Mouse (Mus musculus): ENCODE data around the gene Clybl. TPM values are rescaled to one million over a fixed set of nuclear protein-coding genes. Genes with fewer than 3 reads are reported as not detected.

The Clybl gene
- polyA plus RNA-seq, 1 experiment from 2014 or later, result 20.7 TPM

DNA sequence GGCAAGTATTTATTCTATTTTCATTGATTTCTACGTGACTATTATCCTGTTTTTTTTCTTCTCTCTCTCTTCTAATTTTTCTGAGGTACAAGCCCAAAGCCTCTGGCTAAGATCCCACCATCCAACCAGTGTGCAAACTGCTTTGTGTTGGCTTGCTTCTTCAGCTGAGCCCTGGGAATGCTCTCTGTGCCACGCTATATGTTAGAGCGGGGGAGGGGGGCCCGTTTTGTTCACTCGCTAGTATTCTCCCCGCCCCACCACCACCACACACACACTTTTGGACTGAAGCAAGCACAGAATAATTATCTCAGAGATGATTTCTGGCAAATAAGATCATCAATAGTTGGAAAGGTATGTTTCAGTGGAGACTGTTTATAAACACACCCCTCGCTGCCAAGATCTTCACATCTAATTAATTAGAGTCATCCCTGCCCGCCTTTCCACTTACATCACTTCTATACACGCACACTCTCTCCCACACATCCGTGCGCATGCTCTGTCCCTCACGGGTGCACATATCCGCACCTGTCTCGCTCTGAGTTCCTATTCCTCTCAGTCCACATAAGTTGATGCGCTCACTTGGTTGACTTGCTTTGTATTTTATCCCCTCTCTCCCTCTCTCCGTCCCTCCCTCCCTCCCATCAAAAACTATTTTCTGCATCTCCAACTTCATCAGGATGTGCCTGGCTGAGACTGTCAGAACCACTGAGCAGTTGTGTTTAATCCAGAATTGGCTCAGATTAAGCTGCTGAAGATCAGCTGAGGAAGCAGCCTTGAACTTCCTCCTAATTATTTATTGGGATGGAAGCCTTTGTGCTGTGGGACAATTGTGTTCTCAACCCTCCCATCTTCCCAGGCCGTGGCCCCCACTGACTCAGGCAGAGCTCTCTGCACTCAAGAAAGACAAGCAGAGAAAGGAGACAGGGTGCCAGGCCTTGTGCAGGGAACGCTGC lies 163.0 kb downstream of the Clybl start:
- Histone ChIP-seq H3K9ac (no peak overlapping the region), H3K4me3 (ENCODE audit: low read depth, low read length) (no peak overlapping the region), H3K36me3 (ENCODE audit: insufficient read depth) (no peaks in the 10 kb centered on the region), H3K9me3 (ENCODE audit: low read depth, low read length) (no peaks in the 10 kb centered on the region), H3K27me3 (ENCODE audit: insufficient read depth, low read length) (no peaks in the 10 kb centered on the region), H3K4me1 (ENCODE audit: insufficient read depth) (no peaks in the 10 kb centered on the region), H3K27ac (ENCODE audit: low read depth) (no peak overlapping the region), H3K4me2 (no peak overlapping the region)
- no peak for TF ChIP-seq CTCF (IDR thresholded peaks at IDR 0.05; ENCODE audit: low read depth)
- WGBS, result 67% methylated on average over 18 of the region's 18 CpGs
- DNase-seq (no peak), ATAC-seq (ENCODE audit: insufficient read depth) (no peak)

DNA sequence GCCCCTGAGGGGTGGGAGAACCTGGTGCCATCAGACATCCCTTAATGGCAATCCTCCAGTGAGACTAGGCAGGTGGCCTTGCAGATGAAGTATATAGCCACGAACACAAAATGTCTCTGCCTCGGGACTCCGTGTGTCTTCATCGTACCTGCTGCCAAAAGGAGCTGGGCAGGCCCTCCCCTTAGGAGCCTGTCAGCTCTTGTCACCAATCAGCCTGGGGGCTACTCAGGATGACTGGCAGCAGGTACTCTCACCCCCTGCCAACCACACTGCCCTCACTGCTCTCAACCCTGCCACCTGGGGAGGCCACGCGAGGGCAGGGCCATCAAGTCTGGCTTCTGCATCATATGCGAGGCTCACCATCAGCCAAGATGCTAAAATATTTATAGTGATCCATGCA lies 166.6 kb downstream of the Clybl start:
- Histone ChIP-seq H3K27ac (ENCODE audit: low read depth) (no peak overlapping the region), H3K4me2 (no peak overlapping the region), H3K4me3 (ENCODE audit: low read depth, low read length) (no peak overlapping the region), H3K36me3 (ENCODE audit: insufficient read depth) (no peaks in the 10 kb centered on the region), H3K9ac (no peak overlapping the region), H3K4me1 (ENCODE audit: insufficient read depth) (no peaks in the 10 kb centered on the region), H3K9me3 (ENCODE audit: low read depth, low read length) (no peaks in the 10 kb centered on the region), H3K27me3 (ENCODE audit: insufficient read depth, low read length) (no peaks in the 10 kb centered on the region)
- ATAC-seq (ENCODE audit: insufficient read depth) (no peak), DNase-seq (no peak)
- WGBS, result 76% methylated on average over 7 of the region's 7 CpGs
- no peak for TF ChIP-seq CTCF (IDR thresholded peaks at IDR 0.05; ENCODE audit: low read depth)

DNA sequence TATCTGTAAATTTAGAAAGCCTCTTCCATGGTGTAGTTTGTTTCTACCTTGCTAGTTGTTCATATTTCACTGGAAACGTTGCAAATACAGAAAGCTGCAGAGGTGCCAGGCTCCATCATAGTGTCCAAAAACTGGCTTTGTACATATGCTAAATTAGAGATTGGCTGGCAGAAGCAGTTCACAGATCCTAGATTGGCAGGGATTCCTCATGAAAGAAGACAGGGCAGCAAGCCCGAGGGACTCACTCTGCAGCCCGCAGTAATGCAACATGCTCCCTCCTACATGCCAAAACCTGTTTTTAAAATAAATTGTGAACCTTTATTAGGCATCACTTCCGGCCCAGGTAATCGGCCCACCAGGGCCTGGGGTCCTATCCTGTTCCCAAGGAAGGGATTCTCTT lies 167.8 kb downstream of the Clybl start:
- Histone ChIP-seq H3K4me1 (ENCODE audit: insufficient read depth) (no peaks in the 10 kb centered on the region), H3K27me3 (ENCODE audit: insufficient read depth, low read length) (no peaks in the 10 kb centered on the region), H3K36me3 (ENCODE audit: insufficient read depth) (no peaks in the 10 kb centered on the region), H3K27ac (ENCODE audit: low read depth) (no peak overlapping the region), H3K9ac (no peak overlapping the region), H3K9me3 (ENCODE audit: low read depth, low read length) (no peaks in the 10 kb centered on the region), H3K4me3 (ENCODE audit: low read depth, low read length) (no peak overlapping the region), H3K4me2 (no peak overlapping the region)
- 75% methylated on average over 5 of the region's 5 CpGs for WGBS
- no peak for DNase-seq
- ATAC-seq (ENCODE audit: insufficient read depth), result no peak
- no peak for TF ChIP-seq CTCF (IDR thresholded peaks at IDR 0.05; ENCODE audit: low read depth)

DNA sequence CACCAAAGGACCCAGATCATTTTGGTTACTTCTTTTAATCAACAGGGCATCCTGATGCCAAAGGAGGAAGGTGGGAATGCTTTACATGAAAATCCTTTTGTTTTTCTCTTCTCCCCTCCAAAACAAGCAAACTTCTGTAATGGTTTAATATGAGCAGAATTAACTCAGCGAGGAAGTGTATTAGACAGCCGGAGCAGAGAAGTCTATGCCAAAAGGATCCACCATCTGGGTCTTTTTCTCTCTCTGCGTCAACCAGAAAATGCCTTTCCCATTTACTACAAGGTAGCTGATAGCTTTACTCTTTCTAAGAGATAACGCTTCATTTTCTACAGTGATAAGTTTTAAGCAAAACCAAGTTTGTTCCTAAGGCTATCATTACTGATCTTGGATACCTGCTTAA lies 168.3 kb downstream of the Clybl start:
- H3K27me3 ChIP-seq (ENCODE audit: insufficient read depth, low read length), result no peaks in the 10 kb centered on the region
- H3K27ac ChIP-seq (ENCODE audit: low read depth), result no peak overlapping the region
- H3K36me3 ChIP-seq (ENCODE audit: insufficient read depth), result no peaks in the 10 kb centered on the region
- H3K4me3 ChIP-seq (ENCODE audit: low read depth, low read length), result no peak overlapping the region
- no peak for TF ChIP-seq CTCF (IDR thresholded peaks at IDR 0.05; ENCODE audit: low read depth)
- H3K4me1 ChIP-seq (ENCODE audit: insufficient read depth), result no peaks in the 10 kb centered on the region
- H3K9ac ChIP-seq, result no peak overlapping the region
- 86% methylated on average over 4 of the region's 4 CpGs for WGBS
- ATAC-seq (ENCODE audit: insufficient read depth) (no peak), DNase-seq (no peak)
- no peak overlapping the region for H3K4me2 ChIP-seq
- H3K9me3 ChIP-seq (ENCODE audit: low read depth, low read length), result no peaks in the 10 kb centered on the region

DNA sequence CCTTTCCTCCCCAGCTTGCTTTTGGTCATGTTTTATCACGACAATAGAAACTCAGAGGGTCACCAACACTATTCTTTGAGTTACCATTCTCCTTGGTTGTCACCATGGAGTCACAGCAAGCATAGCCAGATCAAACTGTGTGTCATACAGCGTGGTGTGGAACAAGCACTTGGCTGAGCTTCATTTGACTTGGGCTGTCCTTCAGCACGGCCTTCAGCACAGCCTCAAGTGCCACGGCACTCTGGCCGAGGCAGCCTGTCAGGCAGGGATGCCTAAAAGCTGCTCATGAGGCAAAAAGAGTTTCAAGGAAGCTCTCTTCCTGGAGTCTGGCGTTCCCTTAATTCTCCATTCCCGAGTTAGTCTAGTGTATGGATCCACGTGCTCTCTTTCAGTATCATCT lies 169.3 kb downstream of the Clybl start:
- TF ChIP-seq CTCF (IDR thresholded peaks at IDR 0.05; ENCODE audit: low read depth), result no peak
- H3K4me1 ChIP-seq (ENCODE audit: insufficient read depth), result no peaks in the 10 kb centered on the region
- no peak overlapping the region for H3K4me2 ChIP-seq
- H3K27me3 ChIP-seq (ENCODE audit: insufficient read depth, low read length), result no peaks in the 10 kb centered on the region
- WGBS, result 80% methylated on average over 8 of the region's 8 CpGs
- H3K9ac ChIP-seq, result no peak overlapping the region
- H3K27ac ChIP-seq (ENCODE audit: low read depth), result no peak overlapping the region
- DNase-seq, result no peak
- no peak overlapping the region for H3K4me3 ChIP-seq (ENCODE audit: low read depth, low read length)
- H3K9me3 ChIP-seq (ENCODE audit: low read depth, low read length), result no peaks in the 10 kb centered on the region
- no peak for ATAC-seq (ENCODE audit: insufficient read depth)
- no peaks in the 10 kb centered on the region for H3K36me3 ChIP-seq (ENCODE audit: insufficient read depth)

DNA sequence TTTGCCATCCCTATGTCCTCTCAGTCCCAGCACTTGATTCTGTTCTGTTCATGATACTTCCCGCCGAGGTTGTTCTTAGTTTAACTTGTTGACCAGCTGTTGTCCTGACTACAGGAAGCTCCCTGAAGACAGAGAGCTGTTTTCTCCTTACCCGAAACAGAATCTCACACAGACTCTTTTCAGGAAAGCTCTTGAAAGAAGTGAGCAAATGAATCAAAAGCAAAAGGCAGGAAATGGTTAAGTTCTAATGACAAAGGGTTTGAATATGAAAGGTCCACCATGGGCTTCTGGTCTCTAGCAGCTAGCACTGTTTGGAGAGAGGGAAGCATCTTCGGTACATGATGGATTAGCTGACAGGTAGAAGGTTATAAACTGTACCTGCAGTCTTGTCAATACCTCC lies 175.8 kb downstream of the Clybl start:
- DNase-seq (no peak), ATAC-seq (ENCODE audit: insufficient read depth) (no peak)
- no peak overlapping the region for H3K4me3 ChIP-seq (ENCODE audit: low read depth, low read length)
- no peak overlapping the region for H3K27ac ChIP-seq (ENCODE audit: low read depth)
- no peaks in the 10 kb centered on the region for H3K27me3 ChIP-seq (ENCODE audit: insufficient read depth, low read length)
- TF ChIP-seq CTCF (IDR thresholded peaks at IDR 0.05; ENCODE audit: low read depth), result no peak
- H3K36me3 ChIP-seq (ENCODE audit: insufficient read depth), result no peaks in the 10 kb centered on the region
- no peak overlapping the region for H3K9ac ChIP-seq
- no peaks in the 10 kb centered on the region for H3K9me3 ChIP-seq (ENCODE audit: low read depth, low read length)
- 71% methylated on average over 4 of the region's 4 CpGs for WGBS
- H3K4me1 ChIP-seq (ENCODE audit: insufficient read depth), result no peaks in the 10 kb centered on the region
- H3K4me2 ChIP-seq, result no peak overlapping the region

DNA sequence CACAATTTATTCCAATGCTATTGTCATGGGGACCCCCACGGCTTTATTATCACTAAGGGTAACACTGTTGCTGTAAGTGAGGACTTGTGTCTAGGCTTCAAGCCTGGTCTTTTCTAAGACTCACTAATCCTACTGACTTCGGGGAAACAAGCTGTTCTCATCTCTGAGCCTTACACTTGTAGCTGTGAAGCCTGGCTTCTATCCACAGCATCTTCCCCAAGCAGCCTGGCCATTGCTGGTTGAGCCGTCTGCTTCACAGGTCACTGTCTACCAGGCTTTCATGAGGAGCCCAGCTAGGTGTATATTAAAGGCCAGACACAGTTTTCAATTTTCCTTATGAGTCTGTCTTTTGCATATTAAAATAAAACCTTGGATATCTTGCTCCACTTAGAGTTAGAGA lies 177.1 kb downstream of the Clybl start:
- no peaks in the 10 kb centered on the region for H3K27me3 ChIP-seq (ENCODE audit: insufficient read depth, low read length)
- no peak overlapping the region for H3K4me3 ChIP-seq (ENCODE audit: low read depth, low read length)
- TF ChIP-seq CTCF (IDR thresholded peaks at IDR 0.05; ENCODE audit: low read depth), result no peak
- no peak overlapping the region for H3K9ac ChIP-seq
- H3K27ac ChIP-seq (ENCODE audit: low read depth), result no peak overlapping the region
- no peaks in the 10 kb centered on the region for H3K36me3 ChIP-seq (ENCODE audit: insufficient read depth)
- ATAC-seq (ENCODE audit: insufficient read depth) (no peak), DNase-seq (no peak)
- H3K9me3 ChIP-seq (ENCODE audit: low read depth, low read length), result no peaks in the 10 kb centered on the region
- H3K4me1 ChIP-seq (ENCODE audit: insufficient read depth), result no peaks in the 10 kb centered on the region
- H3K4me2 ChIP-seq, result no peak overlapping the region
- WGBS, result 71% methylated on average over 3 of the region's 3 CpGs

Measured in lung, embryonic 14.5 days (tissue).